ENCODE assay signal across 19 mouse cellular contexts in the genomic region with DNA sequence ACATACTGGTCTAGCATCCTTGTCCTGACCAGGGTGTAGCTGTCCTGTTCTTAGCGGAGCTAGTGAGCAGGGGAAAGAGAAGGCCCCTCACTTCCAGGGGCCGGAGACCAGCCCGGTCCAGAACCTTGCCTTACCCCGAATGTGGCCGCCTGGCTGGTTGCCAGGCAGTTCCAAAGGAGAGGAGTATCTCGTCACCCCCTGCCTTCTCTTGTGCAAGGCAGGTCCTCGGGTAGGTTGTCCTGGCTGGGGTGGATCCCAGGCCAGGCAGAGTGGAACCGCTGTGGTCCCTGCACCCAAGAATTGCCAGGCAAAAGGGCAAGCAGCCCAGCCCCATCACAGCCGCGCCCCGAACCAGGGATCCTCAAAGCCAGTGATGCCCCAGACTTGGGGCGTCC. TPM values are rescaled to one million over a fixed set of nuclear protein-coding genes. Genes with fewer than 3 reads are reported as not detected.
A peak's percentile ranks its signal among the peaks of the same experiment; 100 is the strongest.
DNase-seq lines count a peak whose midpoint lies in the region; ATAC-seq and TF ChIP-seq lines count a peak whose summit lies in the region.
"Had no signal": no experiment of that assay in that cellular context is flagged by ENCODE, and none has a peak within 500 bp of the region (broad histone marks: within the 10 kb centered on the region; RNA-seq: fewer than 3 reads in every experiment).

No protein-coding gene starts in this region.

- H3K9me3 ChIP-seq in heart, embryonic 11.5 days (replicated peaks; ENCODE audit: control insufficient read depth, low read length) = no peaks in the 10 kb centered on the region
- no peaks in the 10 kb centered on the region for H3K9me3 ChIP-seq in liver, embryonic 15.5 days (replicated peaks)
- no peaks in the 10 kb centered on the region for H3K9me3 ChIP-seq in heart, embryonic 16.5 days (replicated peaks; ENCODE audit: control insufficient read depth, low read length)
- H3K9me3 ChIP-seq in hindbrain, embryonic 14.5 days (ENCODE audit: control insufficient read depth, low read length) = no peaks in the 10 kb centered on the region
- H3K9me3 ChIP-seq: forebrain, embryonic 10.5 days; hindbrain, embryonic 12.5 days; stomach, embryonic 15.5 days had no signal

- peak overlapping the region; percentile 47 for H3K4me2 ChIP-seq in heart, embryonic 11.5 days
- peak overlapping the region; percentile 42; the same call in 1 of the 2 replicates for H3K4me2 ChIP-seq in liver, embryonic 15.5 days
- H3K4me2 ChIP-seq in heart, embryonic 16.5 days (ENCODE audit: low read depth, low read length) = peak overlapping the region; percentile 57; the same call in 1 of the 2 replicates
- H3K4me2 ChIP-seq in hindbrain, embryonic 14.5 days (replicated peaks) = no peak overlapping the region

- no peak overlapping the region for H3K4me3 ChIP-seq in heart, embryonic 11.5 days (ENCODE audit: low read depth, low read length)
- H3K4me3 ChIP-seq in liver, embryonic 15.5 days (replicated peaks) = no peak overlapping the region
- H3K4me3 ChIP-seq in heart, embryonic 16.5 days (ENCODE audit: low read length) = no peak overlapping the region
- H3K4me3 ChIP-seq in layer of hippocampus, adult 2 months = no peak overlapping the region
- H3K4me3 ChIP-seq in hindbrain, embryonic 14.5 days (replicated peaks; ENCODE audit: low read length) = no peak overlapping the region
- H3K4me3 ChIP-seq: hindbrain, embryonic 12.5 days; myocyte; stomach, embryonic 15.5 days had no signal

- peaks cover 4% of the 10 kb centered on the region; the same call in 1 of the 2 replicates for H3K4me1 ChIP-seq in heart, embryonic 11.5 days (ENCODE audit: control insufficient read depth, insufficient read depth, low read length)
- 0 out of 2 replicates have a peak, but pooled peaks cover 8% of the 10 kb centered on the region for H3K4me1 ChIP-seq in liver, embryonic 15.5 days (replicated peaks)
- peaks cover 9% of the 10 kb centered on the region; the same call in 1 of the 2 replicates for H3K4me1 ChIP-seq in heart, embryonic 16.5 days (ENCODE audit: control insufficient read depth, insufficient read depth, low read length)
- H3K4me1 ChIP-seq in hindbrain, embryonic 14.5 days (replicated peaks; ENCODE audit: control insufficient read depth, insufficient read depth, low read length) = no peaks in the 10 kb centered on the region

- DNase-seq in heart, adult 18-20 months = no peak
- DNase-seq in liver (no peak), NIH3T3 (ENCODE audit: low read depth) (peak; percentile 36)
- no peak for DNase-seq in layer of hippocampus, adult 2 months (ENCODE audit: low spot score in 2 of 2)
- DNase-seq in hindbrain, embryonic 14.5 days (ENCODE audit: low spot score) = no peak
- DNase-seq: adrenal gland, postnatal 25 days; kidney, adult 11 months; lung, adult 2 months; spleen, adult 18-20 months had no signal

- no peak for ATAC-seq in heart, embryonic 11.5 days (replicated peaks; ENCODE audit: insufficient number of reproducible peaks, low FRiP score, low TSS enrichment)
- ATAC-seq in liver, embryonic 15.5 days (ENCODE audit: insufficient read depth) = no peak
- ATAC-seq in heart, embryonic 16.5 days (replicated peaks; ENCODE audit: extremely low read depth, insufficient read depth, low FRiP score) = no peak
- ATAC-seq in hindbrain, embryonic 14.5 days (ENCODE audit: low FRiP score) = no peak

- 56% methylated on average over 12 of the region's 12 CpGs for WGBS in heart, embryonic 11.5 days (ENCODE audit: insufficient replicate concordance)
- WGBS in liver, embryonic 15.5 days (ENCODE audit: insufficient replicate concordance) = 41% methylated on average over 12 of the region's 12 CpGs
- WGBS in heart, embryonic 16.5 days = 53% methylated on average over 12 of the region's 12 CpGs
- 73% methylated on average over 12 of the region's 12 CpGs for WGBS in hindbrain, embryonic 14.5 days

- TF ChIP-seq CTCF in layer of hippocampus, adult 2 months (conservative IDR thresholded peaks at IDR 0.05) = no peak

- H3K9ac ChIP-seq in heart, embryonic 11.5 days (ENCODE audit: low read depth, low read length) = no peak overlapping the region
- H3K9ac ChIP-seq in liver, embryonic 15.5 days = no peak overlapping the region
- no peak overlapping the region for H3K9ac ChIP-seq in heart, embryonic 16.5 days (ENCODE audit: low read length)
- no peak overlapping the region for H3K9ac ChIP-seq in hindbrain, embryonic 14.5 days
- H3K9ac ChIP-seq: hindbrain, embryonic 12.5 days; stomach, embryonic 15.5 days had no signal

- H3K27ac ChIP-seq in heart, embryonic 11.5 days (ENCODE audit: low read depth, low read length) = no peak overlapping the region
- H3K27ac ChIP-seq in liver, embryonic 15.5 days (replicated peaks) = no peak overlapping the region
- H3K27ac ChIP-seq in heart, embryonic 16.5 days (ENCODE audit: low read length) = no peak overlapping the region
- H3K27ac ChIP-seq in layer of hippocampus, adult 2 months = no peak overlapping the region
- no peak overlapping the region for H3K27ac ChIP-seq in hindbrain, embryonic 14.5 days
- H3K27ac ChIP-seq: hindbrain, embryonic 12.5 days; stomach, embryonic 15.5 days had no signal

- H3K36me3 ChIP-seq in heart, embryonic 11.5 days (ENCODE audit: control insufficient read depth, insufficient read depth, low read length) = no peaks in the 10 kb centered on the region
- H3K36me3 ChIP-seq in liver, embryonic 15.5 days (replicated peaks) = no peaks in the 10 kb centered on the region
- H3K36me3 ChIP-seq in heart, embryonic 16.5 days (ENCODE audit: control insufficient read depth, insufficient read depth) = no peaks in the 10 kb centered on the region
- H3K36me3 ChIP-seq in hindbrain, embryonic 14.5 days (replicated peaks; ENCODE audit: control insufficient read depth, insufficient read depth) = no peaks in the 10 kb centered on the region
- H3K36me3 ChIP-seq: forebrain, embryonic 10.5 days; hindbrain, embryonic 12.5 days; stomach, embryonic 15.5 days had no signal

- peaks cover 9% of the 10 kb centered on the region for H3K27me3 ChIP-seq in heart, embryonic 11.5 days (ENCODE audit: control insufficient read depth, insufficient read depth, low read length)
- peaks cover 20% of the 10 kb centered on the region for H3K27me3 ChIP-seq in liver, embryonic 15.5 days
- no peaks in the 10 kb centered on the region; the same call in 1 of the 2 replicates for H3K27me3 ChIP-seq in heart, embryonic 16.5 days (ENCODE audit: control insufficient read depth, insufficient read depth, low read length)
- H3K27me3 ChIP-seq in hindbrain, embryonic 14.5 days (ENCODE audit: control insufficient read depth, insufficient read depth, low read length) = no peaks in the 10 kb centered on the region
- H3K27me3 ChIP-seq: stomach, embryonic 15.5 days had no signal

RNA-seq across cellular contexts. Expression of a gene that starts 0.9 kb away (rescaled TPM):
- 0.09 and 0.62 TPM in 2 replicates for polyA plus RNA-seq in heart, embryonic 11.5 days (2014; fragmentation: Nextera tagmentation; extraction: Ambion mirVana)
- 1 to 10 TPM in 1 of 2 experiments, under 1 TPM in 1; 0.89 to 1.7 TPM for total RNA-seq in heart, adult 18-20 months (2021)
- 0.52 and 0.64 TPM in 2 replicates for polyA plus RNA-seq in liver, embryonic 15.5 days (2015; fragmentation: Nextera tagmentation; extraction: Ambion mirVana)
- polyA plus RNA-seq in heart, embryonic 16.5 days (2015; fragmentation: Nextera tagmentation; extraction: Ambion mirVana) = 5.5 and 7.0 TPM in 2 replicates
- total RNA-seq in layer of hippocampus, adult 2 months (2021) = 1 to 10 TPM; 2.9 to 3.6 TPM
- 0.22 and 0.32 TPM in 2 replicates for polyA plus RNA-seq in hindbrain, embryonic 14.5 days (2014; fragmentation: Nextera tagmentation; extraction: Ambion mirVana)
- total RNA-seq: megakaryocyte-erythroid progenitor cell, adult 5-6 weeks had no signal

RNA-seq across cellular contexts. Expression of a gene that starts 36.3 kb away (rescaled TPM):
- polyA plus RNA-seq in heart, embryonic 11.5 days (2014; fragmentation: Nextera tagmentation; extraction: Ambion mirVana) = 52.3 and 54.5 TPM in 2 replicates
- total RNA-seq in heart, adult 18-20 months (2021) = 10 to 100 TPM; 40.5 to 45.0 TPM
- 26.8 and 33.3 TPM in 2 replicates for polyA plus RNA-seq in liver, embryonic 15.5 days (2015; fragmentation: Nextera tagmentation; extraction: Ambion mirVana)
- 55.8 and 64.8 TPM in 2 replicates for polyA plus RNA-seq in heart, embryonic 16.5 days (2015; fragmentation: Nextera tagmentation; extraction: Ambion mirVana)
- total RNA-seq in layer of hippocampus, adult 2 months (2021) = 10 to 100 TPM; 25.4 to 27.8 TPM
- polyA plus RNA-seq in hindbrain, embryonic 14.5 days (2014; fragmentation: Nextera tagmentation; extraction: Ambion mirVana) = 64.2 and 74.2 TPM in 2 replicates

RNA-seq across cellular contexts. Expression of a gene that starts 50.6 kb away (rescaled TPM):
- 0.07 TPM in 1 of 2 replicates, not detected in the other for polyA plus RNA-seq in heart, embryonic 11.5 days (2014; fragmentation: Nextera tagmentation; extraction: Ambion mirVana)
- not detected for total RNA-seq in heart, adult 18-20 months (2021)
- polyA plus RNA-seq in liver, embryonic 15.5 days (2015; fragmentation: Nextera tagmentation; extraction: Ambion mirVana) = not detected in 2 replicates
- not detected in 2 replicates for polyA plus RNA-seq in heart, embryonic 16.5 days (2015; fragmentation: Nextera tagmentation; extraction: Ambion mirVana)
- total RNA-seq in layer of hippocampus, adult 2 months (2021) = not detected
- polyA plus RNA-seq in hindbrain, embryonic 14.5 days (2014; fragmentation: Nextera tagmentation; extraction: Ambion mirVana) = not detected in 2 replicates
- total RNA-seq: gastrocnemius, postnatal 4 days; megakaryocyte-erythroid progenitor cell, adult 5-6 weeks had no signal
- polyA plus RNA-seq: forebrain, embryonic 10.5 days; hindbrain, embryonic 12.5 days; limb, embryonic 11.5 days; lung, adult 2 months; myocyte; stomach, embryonic 15.5 days had no signal
